Mouse (Mus musculus) forebrain, embryonic 16.5 days (tissue): ENCODE results near the gene Taf9b. TPM values are rescaled to one million over a fixed set of nuclear protein-coding genes. Genes with fewer than 3 reads are reported as not detected.

ENCODE experiments used
- ATAC-seq: fragments of 200-750 bp; cut with Nextera tagmentation; 2 replicates; pipeline ENCODE4 v1.8.0; 2017; ENCODE audit warnings: mild to moderate bottlenecking, moderate library complexity
- H3K27ac ChIP-seq: fragments of 300-500 bp; sonication (generic); 2 replicates; pipeline ENCODE4 v1.5.1; 2014; ENCODE audit warnings: low read length, control low read depth
- H3K27me3 ChIP-seq: fragments of 300-500 bp; sonication (generic); replicated peaks from 2 replicates; pipeline ENCODE4 v1.6.1; 2014; ENCODE audit warnings: low read length; ENCODE audit not compliant: control insufficient read depth, insufficient read depth
- H3K36me3 ChIP-seq: fragments of 300-500 bp; sonication (generic); 2 replicates; pipeline ENCODE4 v1.6.1; 2014; ENCODE audit not compliant: control insufficient read depth, insufficient read depth
- H3K4me1 ChIP-seq: fragments of 300-500 bp; sonication (generic); replicated peaks from 2 replicates; pipeline ENCODE4 v1.6.1; 2014; ENCODE audit warnings: low read length; ENCODE audit not compliant: control insufficient read depth, insufficient read depth
- H3K4me2 ChIP-seq: fragments of 300-500 bp; sonication (generic); 2 replicates; pipeline ENCODE4 v1.6.1; 2014; ENCODE audit warnings: mild to moderate bottlenecking, low read length, control low read depth
- H3K4me3 ChIP-seq: fragments of 300-500 bp; sonication (generic); replicated peaks from 2 replicates; pipeline ENCODE4 v1.5.1; 2014; ENCODE audit warnings: mild to moderate bottlenecking, low read length, control low read depth
- H3K9ac ChIP-seq: fragments of 300-500 bp; sonication (generic); replicated peaks from 2 replicates; pipeline ENCODE4 v1.6.1; 2014; ENCODE audit warnings: low read depth, low read length, control low read depth
- H3K9me3 ChIP-seq: fragments of 300-500 bp; sonication (generic); 2 replicates; pipeline ENCODE4 v1.6.1; 2016; ENCODE audit warnings: low read length; ENCODE audit not compliant: control insufficient read depth
- WGBS: fragments of 180-500 bp; shearing (Covaris S2); extraction: QIAGEN DNeasy Blood & Tissue Kit; methylation state at CpG from one replicate; pipeline ENCODE4 v1.1.7; 2014; 5-methylcytosine and 5-hydroxymethylcytosine counted together
- polyA plus RNA-seq: library from polyadenylated mRNA; unstranded; fragments of >200 nt; fragmentation: Nextera tagmentation; extraction: Ambion mirVana; gene quantifications from 2 replicates; pipeline ENCODE4 v1.2.1, GENCODE M21; 2015

Gene Taf9b
- polyA plus RNA-seq, 1 experiment from 2014 or later, result 16.3 TPM

DNA sequence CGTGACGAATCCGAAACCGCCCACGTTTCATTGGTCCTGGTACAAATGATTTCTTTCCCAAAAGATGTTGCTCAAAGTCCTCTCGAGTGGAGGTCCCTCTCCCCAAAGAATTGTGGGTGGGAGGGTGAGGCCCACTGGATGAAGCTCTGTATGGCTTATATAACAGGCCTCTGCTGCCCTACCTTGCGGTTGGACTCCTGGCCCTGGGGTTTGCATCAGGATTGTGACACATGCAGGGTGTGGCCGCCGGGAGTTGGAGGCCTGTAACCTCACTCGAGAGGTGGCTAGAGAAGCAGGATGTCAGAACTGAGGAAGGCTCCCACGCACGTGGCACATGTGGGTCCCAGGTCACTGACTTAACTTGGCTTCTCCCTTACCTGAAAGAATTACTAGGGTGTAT is 33.2 kb downstream of the Taf9b start:
- H3K4me2 ChIP-seq, result peak overlapping the region; percentile 65
- H3K27me3 ChIP-seq, result no peaks in the 10 kb centered on the region
- no peaks in the 10 kb centered on the region for H3K9me3 ChIP-seq
- H3K27ac ChIP-seq, result peak overlapping the region; percentile 50; the same call in 1 of the 2 replicates
- H3K9ac ChIP-seq, result peak overlapping the region; percentile 23
- ATAC-seq, result no peak
- H3K4me3 ChIP-seq, result peak overlapping the region; percentile 57
- H3K4me1 ChIP-seq, result peaks cover 19% of the 10 kb centered on the region
- H3K36me3 ChIP-seq, result no peaks in the 10 kb centered on the region
- 8% methylated on average over 12 of the region's 12 CpGs for WGBS

DNA sequence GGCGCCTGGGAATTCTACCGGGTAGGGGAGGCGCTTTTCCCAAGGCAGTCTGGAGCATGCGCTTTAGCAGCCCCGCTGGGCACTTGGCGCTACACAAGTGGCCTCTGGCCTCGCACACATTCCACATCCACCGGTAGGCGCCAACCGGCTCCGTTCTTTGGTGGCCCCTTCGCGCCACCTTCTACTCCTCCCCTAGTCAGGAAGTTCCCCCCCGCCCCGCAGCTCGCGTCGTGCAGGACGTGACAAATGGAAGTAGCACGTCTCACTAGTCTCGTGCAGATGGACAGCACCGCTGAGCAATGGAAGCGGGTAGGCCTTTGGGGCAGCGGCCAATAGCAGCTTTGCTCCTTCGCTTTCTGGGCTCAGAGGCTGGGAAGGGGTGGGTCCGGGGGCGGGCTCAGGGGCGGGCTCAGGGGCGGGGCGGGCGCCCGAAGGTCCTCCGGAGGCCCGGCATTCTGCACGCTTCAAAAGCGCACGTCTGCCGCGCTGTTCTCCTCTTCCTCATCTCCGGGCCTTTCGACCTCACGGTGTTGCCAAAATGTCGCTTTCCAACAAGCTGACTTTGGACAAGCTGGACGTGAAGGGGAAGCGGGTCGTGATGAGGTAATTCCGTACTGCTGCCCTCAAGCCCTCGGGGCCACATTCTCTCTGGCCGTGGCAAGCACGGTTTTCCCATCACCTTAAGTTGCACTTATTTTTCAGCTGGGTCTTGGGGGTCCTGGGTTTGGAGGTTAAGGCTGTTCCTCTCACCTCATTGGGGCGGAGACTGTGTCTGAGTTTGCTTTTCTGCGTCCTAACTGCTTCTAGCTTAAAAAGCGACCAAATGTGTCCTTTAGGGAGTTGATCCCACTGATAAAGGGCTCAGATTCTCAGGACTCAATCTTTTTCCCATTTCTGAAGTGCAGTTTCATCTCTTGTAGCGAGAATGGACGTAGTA is 34.0 kb downstream of the Taf9b start, which contains the start of gene Pgk1:
TSS of gene Pgk1 (plus strand) at position 388 of the 937 bp plus-strand sequence.
- peak; percentile 98 for ATAC-seq
- Histone ChIP-seq H3K9ac (peak within 1 kb of the TSS; percentile 52), H3K4me2 (peak within 1 kb of the TSS; percentile 65), H3K9me3 (no peaks in the 10 kb centered on the region), H3K27me3 (no peaks in the 10 kb centered on the region), H3K36me3 (no peaks in the 10 kb centered on the region), H3K4me3 (peak within 1 kb of the TSS; percentile 57), H3K4me1 (peaks cover 19% of the 10 kb centered on the region), H3K27ac (peak within 1 kb of the TSS; percentile 90)
- 17% methylated on average over 53 of the region's 55 CpGs for WGBS

DNA sequence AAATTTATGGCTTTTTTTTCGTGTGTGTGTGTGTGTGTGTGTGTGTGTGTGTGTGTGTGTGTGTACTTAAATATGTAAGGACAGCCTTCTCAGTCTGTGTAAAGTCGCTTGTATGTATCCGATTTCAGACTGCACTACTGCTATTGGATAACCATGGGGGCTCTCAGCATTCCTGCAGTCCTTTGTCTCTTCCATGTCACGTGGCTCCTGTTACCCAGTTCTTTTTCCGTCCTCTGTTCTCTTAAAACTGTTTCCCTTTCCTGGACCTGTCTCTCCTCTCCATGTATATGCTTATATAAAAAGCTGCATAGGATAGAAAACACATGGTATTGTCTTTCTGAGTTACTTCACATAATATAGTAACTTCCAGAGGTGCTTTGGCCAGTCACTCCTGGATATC is 35.3 kb downstream of the Taf9b start:
- 14% methylated on average over 5 of the region's 5 CpGs for WGBS
- Histone ChIP-seq H3K4me1 (peaks cover 19% of the 10 kb centered on the region), H3K27me3 (no peaks in the 10 kb centered on the region), H3K4me3 (no peak overlapping the region), H3K4me2 (no peak overlapping the region), H3K9ac (no peak overlapping the region), H3K9me3 (no peaks in the 10 kb centered on the region), H3K27ac (peak overlapping the region; percentile 60), H3K36me3 (no peaks in the 10 kb centered on the region)
- no peak for ATAC-seq

DNA sequence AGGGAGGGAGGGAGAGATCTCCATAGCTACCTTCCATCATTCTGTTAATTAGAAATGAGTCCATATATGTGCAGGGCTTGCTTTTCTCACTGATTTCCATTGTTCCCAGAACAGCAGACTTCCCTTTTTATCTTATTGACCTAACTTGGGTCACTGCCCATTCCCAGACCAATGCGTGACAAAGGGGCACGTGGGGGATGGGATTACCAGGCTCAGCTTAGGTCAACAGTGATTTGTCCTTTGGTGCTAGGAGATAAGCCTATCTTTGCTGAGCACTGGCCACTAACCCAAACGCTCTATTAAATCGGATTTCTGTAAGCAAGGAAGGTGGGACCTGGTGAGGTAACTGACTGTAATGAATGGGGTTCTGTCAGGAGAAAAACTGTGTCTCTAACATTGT is 36.7 kb downstream of the Taf9b start:
- no peaks in the 10 kb centered on the region for H3K36me3 ChIP-seq
- 20% methylated on average over 4 of the region's 4 CpGs for WGBS
- no peak overlapping the region for H3K4me3 ChIP-seq
- no peak overlapping the region for H3K9ac ChIP-seq
- H3K4me2 ChIP-seq, result no peak overlapping the region
- no peaks in the 10 kb centered on the region for H3K27me3 ChIP-seq
- H3K27ac ChIP-seq, result no peak overlapping the region
- peaks cover 19% of the 10 kb centered on the region for H3K4me1 ChIP-seq
- no peak for ATAC-seq
- no peaks in the 10 kb centered on the region for H3K9me3 ChIP-seq

DNA sequence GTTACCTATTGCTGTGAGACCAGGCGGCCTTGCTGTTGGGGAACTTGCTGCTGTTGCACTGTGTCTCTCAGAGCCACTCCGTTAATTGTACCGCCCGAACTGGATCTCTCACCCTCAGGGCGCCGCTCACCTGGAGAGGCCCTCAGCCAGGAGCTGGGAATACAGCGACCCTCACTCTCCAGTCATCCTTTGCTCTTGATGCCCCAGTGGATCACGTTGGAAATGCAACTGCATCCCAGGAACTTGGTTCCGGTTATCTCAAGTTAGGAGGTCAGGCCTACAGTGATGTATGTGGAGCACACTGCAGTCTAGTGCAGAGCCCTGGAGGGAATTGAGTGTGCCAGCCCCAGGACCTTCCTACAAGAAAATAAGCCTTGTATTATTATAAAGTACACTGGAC is 44.6 kb downstream of the Taf9b start:
- H3K36me3 ChIP-seq, result no peaks in the 10 kb centered on the region
- 62% methylated on average over 9 of the region's 9 CpGs for WGBS
- no peak overlapping the region for H3K9ac ChIP-seq
- H3K27me3 ChIP-seq, result no peaks in the 10 kb centered on the region
- H3K9me3 ChIP-seq, result no peaks in the 10 kb centered on the region
- no peak overlapping the region for H3K4me2 ChIP-seq
- ATAC-seq, result no peak
- H3K4me3 ChIP-seq, result no peak overlapping the region
- no peaks in the 10 kb centered on the region for H3K4me1 ChIP-seq
- no peak overlapping the region for H3K27ac ChIP-seq

GRCm38 (mm10) chrX:106171853-106172154 is 49.2 kb downstream of the Taf9b start:
- Histone ChIP-seq H3K27me3 (no peaks in the 10 kb centered on the region), H3K27ac (no peak overlapping the region), H3K4me1 (no peaks in the 10 kb centered on the region), H3K9me3 (no peaks in the 10 kb centered on the region), H3K4me2 (peak overlapping the region; percentile 53), H3K36me3 (no peaks in the 10 kb centered on the region), H3K4me3 (peak overlapping the region; percentile 38; the same call in 1 of the 2 replicates), H3K9ac (no peak overlapping the region)
- whole genome bisulfite sequencing, result 57% methylated on average over 5 of the region's 6 CpGs
- ATAC-seq, result no peak

GRCm38 (mm10) chrX:106171106-106171852 is 49.7 kb downstream of the Taf9b start:
- 28% methylated on average over 18 of the region's 18 CpGs for WGBS
- Histone ChIP-seq H3K36me3 (no peaks in the 10 kb centered on the region), H3K4me1 (no peaks in the 10 kb centered on the region), H3K27ac (no peak overlapping the region), H3K4me2 (peak overlapping the region; percentile 53), H3K9me3 (no peaks in the 10 kb centered on the region), H3K9ac (peak overlapping the region; percentile 45; the same call in 1 of the 2 replicates), H3K27me3 (no peaks in the 10 kb centered on the region), H3K4me3 (peak overlapping the region; percentile 38)
- peak; percentile 97 for ATAC-seq

GRCm38 (mm10) chrX:106165089-106165488 is 55.9 kb downstream of the Taf9b start:
- Histone ChIP-seq H3K36me3 (no peaks in the 10 kb centered on the region), H3K9ac (no peak overlapping the region), H3K27ac (no peak overlapping the region), H3K4me1 (no peaks in the 10 kb centered on the region), H3K4me2 (no peak overlapping the region), H3K9me3 (no peaks in the 10 kb centered on the region), H3K4me3 (no peak overlapping the region), H3K27me3 (no peaks in the 10 kb centered on the region)
- WGBS, result 81% methylated on average over 1 of the region's 1 CpGs
- ATAC-seq, result no peak

GRCm38 (mm10) chrX:106164555-106164954 is 56.4 kb downstream of the Taf9b start:
- WGBS, result 70% methylated on average over 5 of the region's 5 CpGs
- Histone ChIP-seq H3K4me1 (no peaks in the 10 kb centered on the region), H3K4me2 (no peak overlapping the region), H3K27ac (no peak overlapping the region), H3K27me3 (no peaks in the 10 kb centered on the region), H3K36me3 (no peaks in the 10 kb centered on the region), H3K9me3 (no peaks in the 10 kb centered on the region), H3K9ac (no peak overlapping the region), H3K4me3 (no peak overlapping the region)
- ATAC-seq, result no peak
